Comparison of ENCODE assay signal across 9 mouse cellular contexts in the genomic region with DNA sequence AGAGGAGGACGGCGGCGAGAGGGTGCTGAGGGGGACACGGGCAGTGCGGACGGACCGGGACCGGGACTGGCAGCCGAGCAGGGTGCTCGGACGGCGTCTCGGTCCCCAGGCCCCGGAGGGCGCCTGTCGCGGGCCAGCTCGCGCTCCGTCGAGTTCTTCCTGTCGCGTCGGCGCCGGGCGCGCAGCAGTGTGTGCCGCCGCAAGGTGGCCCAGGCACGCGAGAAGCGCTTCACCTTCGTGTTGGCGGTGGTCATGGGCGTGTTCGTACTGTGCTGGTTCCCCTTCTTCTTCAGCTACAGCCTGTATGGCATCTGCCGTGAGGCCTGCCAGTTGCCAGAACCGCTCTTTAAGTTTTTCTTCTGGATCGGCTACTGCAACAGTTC. TPM values are rescaled to one million over a fixed set of nuclear protein-coding genes. Genes with fewer than 3 reads are reported as not detected.
A peak's percentile ranks its signal among the peaks of the same experiment; 100 is the strongest.
DNase-seq lines count a peak whose midpoint lies in the region; ATAC-seq and TF ChIP-seq lines count a peak whose summit lies in the region.
"Had no signal": no experiment of that assay in that cellular context is flagged by ENCODE, and none has a peak within 500 bp of the region (broad histone marks: within the 10 kb centered on the region; RNA-seq: fewer than 3 reads in every experiment).

No protein-coding gene starts in this region.

- H3K36me3 ChIP-seq in heart, embryonic 15.5 days, result no peaks in the 10 kb centered on the region
- H3K36me3 ChIP-seq in ES-Bruce4 (ENCODE audit: control insufficient read depth, insufficient read depth, low read length, poor library complexity, severe bottlenecking), result no peaks in the 10 kb centered on the region
- no peaks in the 10 kb centered on the region for H3K36me3 ChIP-seq in embryonic facial prominence, embryonic 14.5 days (ENCODE audit: control insufficient read depth, insufficient read depth, low read length)
- H3K36me3 ChIP-seq in limb, embryonic 13.5 days, result no peaks in the 10 kb centered on the region

- H3K4me1 ChIP-seq in heart, embryonic 15.5 days (replicated peaks), result peaks cover 24% of the 10 kb centered on the region
- no peaks in the 10 kb centered on the region for H3K4me1 ChIP-seq in ES-Bruce4 (ENCODE audit: control insufficient read depth, insufficient read depth, low read length)
- 0 out of 2 replicates have a peak, but pooled peaks cover 5% of the 10 kb centered on the region for H3K4me1 ChIP-seq in embryonic facial prominence, embryonic 14.5 days (ENCODE audit: control insufficient read depth, insufficient read depth, low read length)
- H3K4me1 ChIP-seq in limb, embryonic 13.5 days, result peaks cover 15% of the 10 kb centered on the region; the same call in 1 of the 2 replicates

- no peak overlapping the region for H3K9ac ChIP-seq in heart, embryonic 15.5 days
- no peak overlapping the region for H3K9ac ChIP-seq in ES-Bruce4 (ENCODE audit: low read depth, poor library complexity, severe bottlenecking)
- H3K9ac ChIP-seq in embryonic facial prominence, embryonic 14.5 days (ENCODE audit: low read depth, low read length), result no peak overlapping the region
- H3K9ac ChIP-seq in limb, embryonic 13.5 days, result no peak overlapping the region

- no peak for ATAC-seq in heart, embryonic 15.5 days (replicated peaks; ENCODE audit: insufficient number of reproducible peaks, insufficient read depth, low FRiP score, low read depth)
- no peak for ATAC-seq in embryonic facial prominence, embryonic 14.5 days (ENCODE audit: low read depth)
- ATAC-seq in limb, embryonic 13.5 days (ENCODE audit: low FRiP score, low read depth), result no peak

- no peak for TF ChIP-seq EP300 in ES-Bruce4 (IDR thresholded peaks at IDR 0.05; ENCODE audit: insufficient read depth, low read depth, low read length)

- intact Hi-C loops in heart, postnatal 10 days (cut with DNase I), result loop anchor here (2.0 kb wide), 1 partner anchor 68 kb away; no protein-coding TSS in a partner anchor
- intact Hi-C loops in gastrocnemius, postnatal 14 days (cut with DNase I; ENCODE audit: low total_unique reads), result no loop called here

- no peak overlapping the region for H3K27ac ChIP-seq in heart, embryonic 15.5 days
- H3K27ac ChIP-seq in ES-Bruce4 (ENCODE audit: insufficient read depth, low read length), result no peak overlapping the region
- no peak overlapping the region for H3K27ac ChIP-seq in embryonic facial prominence, embryonic 14.5 days (replicated peaks; ENCODE audit: low read depth, low read length)
- H3K27ac ChIP-seq in limb, embryonic 13.5 days, result no peak overlapping the region

- peak overlapping the region; percentile 52 for H3K4me3 ChIP-seq in heart, embryonic 15.5 days
- peak overlapping the region; percentile 77 for H3K4me3 ChIP-seq in ES-Bruce4 (ENCODE audit: low read depth, low read length)
- peak overlapping the region; percentile 54 for H3K4me3 ChIP-seq in embryonic facial prominence, embryonic 14.5 days (ENCODE audit: low read depth, low read length)
- peak overlapping the region; percentile 52 for H3K4me3 ChIP-seq in limb, embryonic 13.5 days

- 3% methylated on average over 40 of the region's 40 CpGs for WGBS in heart, embryonic 15.5 days
- 4% methylated on average over 21 of the region's 40 CpGs for WGBS in embryonic facial prominence, embryonic 14.5 days
- 4% methylated on average over 40 of the region's 40 CpGs for WGBS in limb, embryonic 13.5 days

- H3K4me2 ChIP-seq in heart, embryonic 15.5 days, result peak overlapping the region; percentile 95
- peak overlapping the region; percentile 90 for H3K4me2 ChIP-seq in embryonic facial prominence, embryonic 14.5 days (ENCODE audit: low read depth, low read length)
- peak overlapping the region; percentile 90 for H3K4me2 ChIP-seq in limb, embryonic 13.5 days (replicated peaks)

- H3K27me3 ChIP-seq in heart, embryonic 15.5 days, result peaks cover 88% of the 10 kb centered on the region
- peaks cover 8% of the 10 kb centered on the region for H3K27me3 ChIP-seq in ES-Bruce4 (ENCODE audit: control insufficient read depth, insufficient read depth, low read length, poor library complexity, severe bottlenecking)
- H3K27me3 ChIP-seq in embryonic facial prominence, embryonic 14.5 days (replicated peaks; ENCODE audit: control insufficient read depth, insufficient read depth, low read length), result peaks cover 75% of the 10 kb centered on the region
- peaks cover 95% of the 10 kb centered on the region for H3K27me3 ChIP-seq in limb, embryonic 13.5 days

- no peaks in the 10 kb centered on the region for H3K9me3 ChIP-seq in heart, embryonic 15.5 days (replicated peaks)
- no peaks in the 10 kb centered on the region for H3K9me3 ChIP-seq in ES-Bruce4 (replicated peaks; ENCODE audit: control insufficient read depth, insufficient read depth, low read length, poor library complexity, severe bottlenecking)
- H3K9me3 ChIP-seq in embryonic facial prominence, embryonic 14.5 days (ENCODE audit: control insufficient read depth, low read length), result no peaks in the 10 kb centered on the region
- no peaks in the 10 kb centered on the region for H3K9me3 ChIP-seq in limb, embryonic 13.5 days

- no peak for DNase-seq in heart, postnatal 10 days
- DNase-seq in embryonic facial prominence, embryonic 14.5 days (ENCODE audit: low spot score), result no peak
- DNase-seq in adrenal gland, adult 8-10 months, result no peak
- no peak for DNase-seq in gastrocnemius, postnatal 14 days
- no peak for DNase-seq in ovary, postnatal 10 days (ENCODE audit: low spot score)

- no peak for TF ChIP-seq POLR2A in ES-Bruce4 (IDR thresholded peaks at IDR 0.05; ENCODE audit: insufficient read depth, low read length)

- TF ChIP-seq CTCF in ES-Bruce4 (IDR thresholded peaks at IDR 0.05; ENCODE audit: low read depth, low read length), result no peak

RNA-seq across cellular contexts. Expression of a gene that starts 2.7 kb away (rescaled TPM):
- 0.06 TPM in 1 of 2 replicates, not detected in the other for polyA plus RNA-seq in heart, embryonic 15.5 days (2015; fragmentation: Nextera tagmentation; extraction: Ambion mirVana)
- under 1 TPM; 0.30 to 0.43 TPM for total RNA-seq in heart, postnatal 10 days (2021)
- not detected in 2 replicates for polyA plus RNA-seq in ES-Bruce4 (2011; ENCODE audit: insufficient read depth, insufficient read length, low read depth, missing spikeins)
- 0.31 and 0.53 TPM in 2 replicates for polyA plus RNA-seq in embryonic facial prominence, embryonic 14.5 days (2014; fragmentation: Nextera tagmentation; extraction: Ambion mirVana)
- not detected in 2 replicates for polyA plus RNA-seq in limb, embryonic 13.5 days (2015; fragmentation: Nextera tagmentation; extraction: Ambion mirVana)
- 1 to 10 TPM; 1.1 to 2.1 (median 1.3) TPM for total RNA-seq in adrenal gland, adult 8-10 months (2022)
- total RNA-seq in gastrocnemius, postnatal 14 days (2021), result under 1 TPM; 0.24 to 0.37 TPM
- total RNA-seq: MEL had no signal
